Mouse (Mus musculus) spleen, postnatal 14 days (tissue): ENCODE data around the gene Hibch.

Source experiments
- DNase-seq, 2 experiments: peaks; one replicate each; pipeline ENCODE4 v3.0.0; 2021 to 2022; ENCODE audit warnings: low spot score in 2 of 2

Gene Hibch

GRCm38 (mm10) chr1:52844782-52845665, at the start of gene Hibch:
Gene Hibch, plus strand, starts transcription at chr1:52844929.
- peak; percentile 96 for DNase-seq

GRCm38 (mm10) chr1:52795927-52796326, 48.8 kb upstream of the Hibch start:
- DNase-seq: no peak

- no peak for DNase-seq
Observed at GRCm38 (mm10) chr1:52799056-52799726, 45.5 kb upstream of the Hibch start.

- DNase-seq: no peak
Observed at GRCm38 (mm10) chr1:52799772-52800171, 45.0 kb upstream of the Hibch start.

GRCm38 (mm10) chr1:52800340-52800740, 44.4 kb upstream of the Hibch start:
- DNase-seq: peak in 1 of 2 experiments; percentile 20

GRCm38 (mm10) chr1:52801651-52802050, 43.1 kb upstream of the Hibch start:
- DNase-seq: no peak

- DNase-seq: no peak
Observed at GRCm38 (mm10) chr1:52802406-52802975, 42.2 kb upstream of the Hibch start.

GRCm38 (mm10) chr1:52805041-52805440, 39.7 kb upstream of the Hibch start:
- DNase-seq: no peak

GRCm38 (mm10) chr1:52808456-52808855, 36.3 kb upstream of the Hibch start:
- no peak for DNase-seq

GRCm38 (mm10) chr1:52816232-52816891, 28.4 kb upstream of the Hibch start:
- no peak for DNase-seq

- peak; percentile 34 to 54 for DNase-seq
Observed at GRCm38 (mm10) chr1:52816910-52817812, 27.6 kb upstream of the Hibch start, which contains the start of gene Inpp1. Gene Inpp1, minus strand, starts transcription at chr1:52817688.

- DNase-seq: no peak
Observed at GRCm38 (mm10) chr1:52817813-52818147, 26.9 kb upstream of the Hibch start.

GRCm38 (mm10) chr1:52839099-52839498, 5.6 kb upstream of the Hibch start:
- no peak for DNase-seq

- DNase-seq: no peak
Observed at GRCm38 (mm10) chr1:52844354-52844753, 375 bp upstream of the Hibch start.

GRCm38 (mm10) chr1:52846556-52846955, 1.8 kb downstream of the Hibch start:
- no peak for DNase-seq

GRCm38 (mm10) chr1:52849422-52849821, 4.7 kb downstream of the Hibch start:
- no peak for DNase-seq

GRCm38 (mm10) chr1:52854029-52854428, 9.3 kb downstream of the Hibch start:
- peak in 1 of 2 experiments; percentile 5 for DNase-seq

GRCm38 (mm10) chr1:52855904-52856601, 11.3 kb downstream of the Hibch start:
- no peak for DNase-seq

GRCm38 (mm10) chr1:52864220-52864619, 19.5 kb downstream of the Hibch start:
- DNase-seq: no peak

GRCm38 (mm10) chr1:52866007-52866406, 21.3 kb downstream of the Hibch start:
- no peak for DNase-seq
